Mouse (Mus musculus): ENCODE data around the gene Ppm1m. TPM values are rescaled to one million over a fixed set of nuclear protein-coding genes. Genes with fewer than 3 reads are reported as not detected.

Ppm1m gene
- polyA plus RNA-seq, 1 experiment = 28.5 TPM

DNA sequence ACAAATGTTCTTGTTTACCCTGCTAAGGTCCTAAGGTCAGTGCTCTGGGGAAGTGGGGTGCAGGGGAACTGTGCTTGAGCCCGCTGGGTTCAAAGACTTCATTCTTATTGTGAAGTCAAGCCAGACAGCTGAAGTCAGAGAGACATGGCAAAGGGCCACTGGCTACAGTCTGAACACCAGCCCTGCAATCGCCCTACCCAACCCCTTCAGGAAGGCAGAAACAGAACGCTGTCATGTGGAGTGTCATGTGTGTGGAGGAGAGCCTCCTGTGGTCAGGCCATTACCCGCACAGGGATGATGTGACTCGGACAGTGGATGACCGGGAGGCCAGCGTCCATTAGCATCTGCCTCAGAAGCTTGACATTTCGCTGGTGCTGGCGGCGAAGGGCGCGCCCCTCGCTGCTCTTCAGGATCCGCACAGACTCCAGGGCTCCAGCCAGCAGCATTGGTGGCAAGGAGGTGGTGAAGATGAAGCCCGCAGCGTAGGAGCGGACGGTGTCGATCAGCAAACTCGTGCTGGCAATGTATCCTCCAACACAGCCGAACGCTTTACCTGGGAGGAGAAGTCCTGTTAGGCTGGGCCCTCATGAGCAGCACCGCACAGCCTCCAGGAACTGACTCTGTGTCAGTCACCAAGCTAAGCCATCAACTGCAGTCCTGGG, 36.7 kb upstream of the Ppm1m start:
- Histone ChIP-seq H3K27me3 (replicated peaks; ENCODE audit: control insufficient read depth, insufficient read depth, low read length) (no peaks in the 10 kb centered on the region), H3K4me3 (ENCODE audit: insufficient read depth, low read depth, low read length) (no peak overlapping the region), H3K27ac (ENCODE audit: insufficient read depth, low read depth, low read length) (peak overlapping the region; percentile 70), H3K36me3 (ENCODE audit: control insufficient read depth, insufficient read depth, low read length) (peaks cover 13% of the 10 kb centered on the region), H3K4me1 (ENCODE audit: control insufficient read depth, insufficient read depth, low read length) (peaks cover 25% of the 10 kb centered on the region)
- WGBS = 76% methylated on average over 23 of the region's 23 CpGs
- DNase-seq = peak; percentile 90
- TF ChIP-seq POLR2A (IDR thresholded peaks at IDR 0.05; ENCODE audit: low read depth, low read length) (peak; percentile 15), CTCF (conservative IDR thresholded peaks at IDR 0.05; ENCODE audit: insufficient read depth, insufficient read length, low read depth, low read length) (no peak)

DNA sequence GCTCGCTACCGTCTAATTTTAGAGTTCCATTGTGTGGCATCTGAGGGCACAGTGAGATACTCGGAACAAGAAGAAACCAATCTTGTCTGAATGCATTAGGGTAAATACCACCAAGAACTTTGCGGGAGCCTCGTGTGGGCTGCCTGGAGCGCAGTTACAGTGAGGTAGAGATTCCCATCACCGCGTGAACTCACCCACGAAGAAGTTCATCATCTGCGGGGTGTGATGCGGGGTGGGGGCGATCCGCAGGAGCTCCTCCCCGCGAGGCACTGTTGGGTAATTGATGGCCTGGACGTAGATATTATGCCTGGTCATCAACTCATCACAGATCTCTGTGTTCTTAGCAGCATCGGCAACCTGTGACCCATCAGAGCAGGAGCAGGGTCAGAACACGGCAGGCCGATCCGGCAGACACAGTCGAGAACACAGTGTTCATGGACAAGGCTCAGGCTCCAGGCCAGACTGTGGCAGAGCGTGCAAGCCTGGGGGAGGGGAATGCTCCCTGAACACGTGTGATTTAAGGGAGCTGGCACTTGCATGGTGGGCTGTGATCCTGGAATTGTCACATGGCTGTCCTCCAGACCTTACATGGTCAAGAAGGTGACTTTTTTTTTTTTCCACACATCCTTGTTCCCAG, 35.8 kb upstream of the Ppm1m start:
- 51% methylated on average over 23 of the region's 23 CpGs for WGBS
- DNase-seq = peak; percentile 76
- H3K36me3 ChIP-seq (ENCODE audit: control insufficient read depth, insufficient read depth, low read length) = peaks cover 9% of the 10 kb centered on the region; the same call in 1 of the 2 replicates

DNA sequence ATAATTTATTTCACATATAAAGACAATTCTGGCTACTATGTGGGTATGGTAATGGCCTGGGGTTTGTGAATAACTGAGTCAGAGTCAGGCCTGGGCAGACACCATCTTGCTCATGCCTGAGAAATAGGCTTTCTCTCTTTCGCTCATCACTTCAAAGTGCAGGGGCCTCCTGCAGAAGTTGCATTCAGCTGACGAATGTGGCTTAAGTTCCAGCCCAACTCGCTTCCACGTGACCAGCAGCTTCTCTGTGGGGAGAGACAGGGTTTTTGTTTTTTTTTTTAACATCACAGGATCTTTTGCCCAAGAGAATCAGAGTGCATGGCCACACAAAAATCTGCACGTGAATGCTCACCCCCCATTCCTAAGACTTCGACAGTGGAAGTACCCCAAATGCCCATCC, 34.4 kb upstream of the Ppm1m start:
- H3K4me3 ChIP-seq (ENCODE audit: insufficient read depth, low read depth, low read length) = no peak overlapping the region
- DNase-seq = no peak
- 79% methylated on average over 6 of the region's 6 CpGs for WGBS
- TF ChIP-seq POLR2A (IDR thresholded peaks at IDR 0.05; ENCODE audit: low read depth, low read length) = no peak
- no peak for TF ChIP-seq CTCF (conservative IDR thresholded peaks at IDR 0.05; ENCODE audit: insufficient read depth, insufficient read length, low read depth, low read length)
- no peak overlapping the region for H3K27ac ChIP-seq (ENCODE audit: insufficient read depth, low read depth, low read length)
- H3K27me3 ChIP-seq (replicated peaks; ENCODE audit: control insufficient read depth, insufficient read depth, low read length) = no peaks in the 10 kb centered on the region
- H3K4me1 ChIP-seq (ENCODE audit: control insufficient read depth, insufficient read depth, low read length) = peaks cover 21% of the 10 kb centered on the region
- H3K36me3 ChIP-seq (ENCODE audit: control insufficient read depth, insufficient read depth, low read length) = peaks cover 6% of the 10 kb centered on the region; the same call in 1 of the 2 replicates

More for the DNA sequence above, 35.8 kb upstream of the Ppm1m start:
- no peak for TF ChIP-seq POLR2A (IDR thresholded peaks at IDR 0.05; ENCODE audit: low read depth, low read length)
- TF ChIP-seq CTCF (conservative IDR thresholded peaks at IDR 0.05; ENCODE audit: insufficient read depth, insufficient read length, low read depth, low read length) = 0 out of 2 replicates have a peak, but pooled peaks have one; percentile 3
- Histone ChIP-seq H3K27me3 (replicated peaks; ENCODE audit: control insufficient read depth, insufficient read depth, low read length) (no peaks in the 10 kb centered on the region), H3K4me1 (ENCODE audit: control insufficient read depth, insufficient read depth, low read length) (peaks cover 21% of the 10 kb centered on the region), H3K4me3 (ENCODE audit: insufficient read depth, low read depth, low read length) (no peak overlapping the region), H3K27ac (ENCODE audit: insufficient read depth, low read depth, low read length) (peak overlapping the region; percentile 61)

DNA sequence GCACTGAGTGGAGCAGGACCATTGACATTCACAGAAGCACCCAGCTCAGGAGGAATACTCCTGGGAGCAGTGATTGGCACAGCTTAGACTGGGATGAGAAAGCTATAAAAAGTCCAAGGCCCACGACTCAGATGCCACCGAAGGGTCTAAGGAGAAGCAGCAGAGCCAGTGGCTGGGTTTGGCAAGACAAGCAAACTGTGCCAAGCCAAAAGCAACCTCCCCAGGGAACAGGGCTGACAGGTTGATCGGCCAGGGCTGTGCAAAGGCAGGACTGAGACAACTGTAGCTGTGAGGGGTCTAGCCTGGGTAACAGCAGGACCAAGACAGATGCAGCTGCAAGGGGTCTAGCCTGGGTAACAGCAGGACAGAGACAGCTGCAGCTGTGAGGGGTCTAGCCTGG, 33.4 kb upstream of the Ppm1m start:
- peaks cover 4% of the 10 kb centered on the region; the same call in 1 of the 2 replicates for H3K36me3 ChIP-seq (ENCODE audit: control insufficient read depth, insufficient read depth, low read length)
- TF ChIP-seq POLR2A (IDR thresholded peaks at IDR 0.05; ENCODE audit: low read depth, low read length) (no peak), CTCF (conservative IDR thresholded peaks at IDR 0.05; ENCODE audit: insufficient read depth, insufficient read length, low read depth, low read length) (no peak)
- no peak overlapping the region for H3K4me3 ChIP-seq (ENCODE audit: insufficient read depth, low read depth, low read length)
- H3K27me3 ChIP-seq (replicated peaks; ENCODE audit: control insufficient read depth, insufficient read depth, low read length) = no peaks in the 10 kb centered on the region
- no peak for DNase-seq
- H3K27ac ChIP-seq (ENCODE audit: insufficient read depth, low read depth, low read length) = no peak overlapping the region
- H3K4me1 ChIP-seq (ENCODE audit: control insufficient read depth, insufficient read depth, low read length) = peaks cover 20% of the 10 kb centered on the region
- 85% methylated on average over 3 of the region's 3 CpGs for WGBS

DNA sequence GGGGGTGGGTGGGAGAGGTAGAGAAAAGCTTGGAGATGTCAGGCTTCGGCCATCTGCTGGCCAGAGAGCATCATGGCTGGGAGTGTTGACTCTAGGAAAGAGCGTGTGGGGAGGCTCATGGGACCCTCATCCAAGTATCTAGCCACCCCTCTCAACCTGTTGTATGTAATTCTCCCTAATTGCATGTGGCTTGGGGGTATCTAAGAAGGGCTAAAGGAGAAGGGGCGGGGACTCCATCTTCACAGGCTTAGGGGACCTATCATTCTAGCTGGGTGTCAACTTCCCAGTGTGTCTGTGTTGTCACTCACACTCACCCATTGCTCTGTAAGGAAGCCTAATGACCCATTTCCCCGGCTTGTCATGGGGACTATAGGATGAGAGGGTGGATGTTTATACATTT, 32.3 kb upstream of the Ppm1m start:
- H3K36me3 ChIP-seq (ENCODE audit: control insufficient read depth, insufficient read depth, low read length) = peaks cover 2% of the 10 kb centered on the region; the same call in 1 of the 2 replicates
- H3K4me1 ChIP-seq (ENCODE audit: control insufficient read depth, insufficient read depth, low read length) = peaks cover 12% of the 10 kb centered on the region
- WGBS = 89% methylated on average over 4 of the region's 4 CpGs
- no peak overlapping the region for H3K4me3 ChIP-seq (ENCODE audit: insufficient read depth, low read depth, low read length)
- DNase-seq = no peak
- H3K27me3 ChIP-seq (replicated peaks; ENCODE audit: control insufficient read depth, insufficient read depth, low read length) = no peaks in the 10 kb centered on the region
- no peak overlapping the region for H3K27ac ChIP-seq (ENCODE audit: insufficient read depth, low read depth, low read length)
- peak; percentile 35 for TF ChIP-seq CTCF (conservative IDR thresholded peaks at IDR 0.05; ENCODE audit: insufficient read depth, insufficient read length, low read depth, low read length)
- TF ChIP-seq POLR2A (IDR thresholded peaks at IDR 0.05; ENCODE audit: low read depth, low read length) = peak; percentile 30

DNA sequence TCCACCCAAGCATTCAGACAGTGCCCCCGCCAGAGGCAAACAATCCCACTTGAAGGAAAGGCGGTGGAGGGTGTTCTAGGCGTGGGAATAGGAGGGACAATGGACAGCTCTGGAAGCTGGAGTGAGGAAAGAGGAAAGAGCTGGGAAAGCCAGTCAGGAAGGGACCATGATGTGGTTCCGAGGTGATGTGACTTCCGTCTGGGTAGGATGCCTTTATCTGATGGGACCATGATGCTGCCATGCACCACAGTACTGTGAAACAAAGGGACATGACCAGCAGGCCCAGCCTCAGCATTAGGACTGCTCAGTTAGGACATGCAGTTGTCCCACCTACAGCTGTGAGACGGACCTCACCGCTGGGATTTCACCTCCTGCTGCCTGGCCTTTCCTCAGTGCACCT, 31.7 kb upstream of the Ppm1m start:
- Histone ChIP-seq H3K36me3 (ENCODE audit: control insufficient read depth, insufficient read depth, low read length) (peaks cover 2% of the 10 kb centered on the region; the same call in 1 of the 2 replicates), H3K27me3 (replicated peaks; ENCODE audit: control insufficient read depth, insufficient read depth, low read length) (no peaks in the 10 kb centered on the region), H3K4me1 (ENCODE audit: control insufficient read depth, insufficient read depth, low read length) (peaks cover 7% of the 10 kb centered on the region), H3K4me3 (ENCODE audit: insufficient read depth, low read depth, low read length) (no peak overlapping the region), H3K27ac (ENCODE audit: insufficient read depth, low read depth, low read length) (no peak overlapping the region)
- 79% methylated on average over 7 of the region's 7 CpGs for WGBS
- peak; percentile 12 for TF ChIP-seq POLR2A (IDR thresholded peaks at IDR 0.05; ENCODE audit: low read depth, low read length)
- TF ChIP-seq CTCF (conservative IDR thresholded peaks at IDR 0.05; ENCODE audit: insufficient read depth, insufficient read length, low read depth, low read length) = no peak
- DNase-seq = no peak

DNA sequence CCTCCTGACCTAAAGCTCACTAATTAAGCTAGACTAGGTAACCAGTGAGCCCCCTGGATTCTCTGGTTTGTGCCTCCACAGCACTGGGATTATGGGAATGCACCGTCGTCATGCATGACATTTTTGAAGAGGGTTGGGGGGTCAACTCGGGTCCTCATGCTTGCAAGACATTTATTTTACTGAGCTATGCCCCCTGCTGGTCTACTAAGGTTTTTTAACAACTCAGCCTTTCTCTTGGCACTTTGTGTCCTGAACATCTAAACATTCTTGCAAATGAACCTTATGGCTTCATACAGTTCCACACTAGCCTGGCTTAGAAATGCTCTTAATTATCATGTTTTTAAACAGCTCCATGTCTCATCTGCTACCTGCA, 31.2 kb upstream of the Ppm1m start:
- DNase-seq = no peak
- TF ChIP-seq POLR2A (IDR thresholded peaks at IDR 0.05; ENCODE audit: low read depth, low read length) = no peak
- TF ChIP-seq CTCF (conservative IDR thresholded peaks at IDR 0.05; ENCODE audit: insufficient read depth, insufficient read length, low read depth, low read length) = peak; percentile 25; the same call in 1 of the 2 replicates

More for the DNA sequence above, 31.2 kb upstream of the Ppm1m start:
- 27% methylated on average over 3 of the region's 3 CpGs for WGBS
- Histone ChIP-seq H3K36me3 (ENCODE audit: control insufficient read depth, insufficient read depth, low read length) (peaks cover 2% of the 10 kb centered on the region; the same call in 1 of the 2 replicates), H3K4me3 (ENCODE audit: insufficient read depth, low read depth, low read length) (no peak overlapping the region), H3K27ac (ENCODE audit: insufficient read depth, low read depth, low read length) (0 out of 2 replicates have a peak overlapping the region, but pooled peaks have one; percentile 2), H3K4me1 (ENCODE audit: control insufficient read depth, insufficient read depth, low read length) (peaks cover 4% of the 10 kb centered on the region; the same call in 1 of the 2 replicates), H3K27me3 (replicated peaks; ENCODE audit: control insufficient read depth, insufficient read depth, low read length) (no peaks in the 10 kb centered on the region)

All from kidney, adult 2 months (tissue).